Mouse (Mus musculus) lung, postnatal 0 days (tissue): ENCODE measurements around the gene H13. TPM values are rescaled to one million over a fixed set of nuclear protein-coding genes. Genes with fewer than 3 reads are reported as not detected.

Source experiments
- ATAC-seq: fragments of 200-750 bp; cut with Nextera tagmentation; 2 replicates; pipeline ENCODE4 v1.8.0; 2017; ENCODE audit warnings: moderate library complexity
- DNase-seq: peaks from one replicate; pipeline ENCODE4 v3.0.0-alpha.2; 2016; ENCODE audit warnings: low spot score
- H3K27ac ChIP-seq: fragments of 300-500 bp; sonication (generic); 2 replicates; pipeline ENCODE4 v1.5.1; 2014; ENCODE audit warnings: antibody characterized with exemption, mild to moderate bottlenecking, low read length, mixed read lengths
- H3K27me3 ChIP-seq: fragments of 300-500 bp; sonication (generic); replicated peaks from 2 replicates; pipeline ENCODE4 v1.6.1; 2014; ENCODE audit warnings: low read length, mixed read lengths; ENCODE audit not compliant: insufficient read depth
- H3K36me3 ChIP-seq: fragments of 300-500 bp; sonication (generic); 2 replicates; pipeline ENCODE4 v1.6.1; 2014; ENCODE audit warnings: low read length, mixed read lengths; ENCODE audit not compliant: insufficient read depth
- H3K4me1 ChIP-seq: fragments of 300-500 bp; sonication (generic); 2 replicates; pipeline ENCODE4 v1.6.1; 2014; ENCODE audit warnings: antibody characterized with exemption, low read depth, low read length, mixed read lengths; ENCODE audit not compliant: insufficient read depth
- H3K4me2 ChIP-seq: fragments of 300-500 bp; sonication (generic); replicated peaks from 2 replicates; pipeline ENCODE4 v1.6.1; 2014; ENCODE audit warnings: low read depth, mild to moderate bottlenecking, low read length, moderate library complexity, mixed read lengths
- H3K4me3 ChIP-seq: fragments of 300-500 bp; sonication (generic); 2 replicates; pipeline ENCODE4 v1.5.1; 2014; ENCODE audit warnings: low read depth, low read length
- H3K9ac ChIP-seq: fragments of 300-500 bp; sonication (generic); replicated peaks from 2 replicates; pipeline ENCODE4 v1.6.1; 2014; ENCODE audit warnings: low read depth, mild to moderate bottlenecking
- H3K9me3 ChIP-seq: fragments of 300-500 bp; sonication (generic); 2 replicates; pipeline ENCODE4 v1.6.1; 2016; ENCODE audit warnings: low read length, mixed read lengths
- CTCF ChIP-seq: IDR thresholded peaks from 2 replicates; pipeline ENCODE4 v1.5.1; 2016; ENCODE audit warnings: antibody characterized with exemption, mild to moderate bottlenecking
- EP300 ChIP-seq: IDR thresholded peaks from 2 replicates; pipeline ENCODE4 v1.6.1; 2016; ENCODE audit warnings: antibody characterized with exemption, mild to moderate bottlenecking, control low read depth
- WGBS: fragments of 180-500 bp; shearing (Covaris S2); extraction: QIAGEN DNeasy Blood & Tissue Kit; methylation state at CpG from one replicate; pipeline ENCODE4 v1.1.7; 2014; 5-methylcytosine and 5-hydroxymethylcytosine counted together
- polyA plus RNA-seq: library from polyadenylated mRNA; unstranded; fragments of >200 nt; fragmentation: Nextera tagmentation; extraction: Ambion mirVana; gene quantifications from 2 replicates; pipeline ENCODE4 v1.2.1, GENCODE M21; 2015

Gene H13
- 110 and 127 TPM in 2 replicates for polyA plus RNA-seq

DNA sequence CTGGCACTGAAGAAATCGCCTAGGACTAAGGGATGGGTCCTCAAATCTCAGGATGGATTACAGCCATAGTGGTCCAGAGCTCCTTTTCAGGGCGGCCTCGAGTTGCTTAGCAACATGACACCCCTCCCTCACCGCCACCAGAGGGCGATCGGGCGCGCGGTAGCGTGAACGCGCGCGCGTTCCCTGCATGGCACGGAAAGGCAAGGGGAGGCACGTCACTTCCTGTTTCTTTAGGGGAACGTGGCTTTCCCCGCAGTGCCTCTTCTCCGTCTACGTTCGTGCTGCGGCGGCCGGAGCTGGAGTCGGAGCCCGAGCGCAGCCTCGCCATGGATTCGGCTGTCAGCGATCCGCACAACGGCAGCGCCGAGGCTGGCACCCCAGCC lies at the start of gene H13:
H13 (plus strand) TSS at position 206 of the 383 bp plus-strand sequence.
- Histone ChIP-seq H3K27ac (peak within 1 kb of the TSS; percentile 86), H3K9ac (peak within 1 kb of the TSS; percentile 77), H3K36me3 (no peaks in the 10 kb centered on the region), H3K4me3 (peak within 1 kb of the TSS; percentile 80), H3K4me1 (peaks cover 26% of the 10 kb centered on the region), H3K9me3 (no peaks in the 10 kb centered on the region), H3K27me3 (no peaks in the 10 kb centered on the region), H3K4me2 (peak within 1 kb of the TSS; percentile 88)
- under 1% methylated on average over 35 of the region's 35 CpGs for WGBS
- TF ChIP-seq EP300 (no peak), CTCF (peak; percentile 99)
- ATAC-seq (peak; percentile 91), DNase-seq (peak; percentile 97)

DNA sequence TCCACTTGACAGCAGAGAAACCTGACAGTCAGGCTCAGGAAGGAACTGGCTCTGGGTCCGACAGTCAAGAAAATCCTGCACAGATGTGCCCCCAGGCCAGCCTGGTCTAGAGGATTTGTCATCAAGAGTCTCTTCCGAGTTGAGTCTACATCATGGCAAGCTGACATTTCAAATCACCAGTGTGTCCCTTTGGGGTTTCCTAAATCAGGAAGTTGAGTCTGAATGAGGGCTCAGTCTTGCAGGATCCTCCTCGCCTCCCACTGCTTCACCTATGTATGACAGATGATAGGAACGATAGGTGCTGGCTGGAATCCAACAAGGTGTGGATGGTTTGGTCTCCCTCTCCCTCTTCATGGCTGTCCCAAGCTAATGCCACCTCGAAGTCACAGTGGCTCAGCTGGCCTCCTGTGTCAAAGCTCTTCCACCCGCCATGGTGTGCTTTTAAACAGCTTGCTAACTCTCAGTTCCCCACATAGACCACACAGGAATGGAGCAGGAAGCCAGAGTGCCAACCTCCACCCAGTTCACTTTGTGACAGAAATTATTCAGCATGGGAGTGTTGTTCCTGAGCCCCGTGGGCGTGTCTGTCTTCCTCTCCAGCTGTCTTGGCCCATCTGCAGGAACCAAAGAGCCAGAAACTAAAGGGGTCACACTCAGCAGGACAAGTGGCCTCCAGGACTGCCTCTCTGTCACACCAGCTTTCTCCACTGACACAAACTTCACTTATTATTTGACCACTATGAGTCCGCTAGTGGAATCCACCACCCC lies 48.7 kb upstream of the H13 start:
- TF ChIP-seq EP300 (no peak), CTCF (no peak)
- Histone ChIP-seq H3K4me1 (no peaks in the 10 kb centered on the region), H3K9me3 (no peaks in the 10 kb centered on the region), H3K4me3 (no peak overlapping the region), H3K27me3 (no peaks in the 10 kb centered on the region), H3K4me2 (no peak overlapping the region), H3K9ac (no peak overlapping the region), H3K36me3 (no peaks in the 10 kb centered on the region), H3K27ac (no peak overlapping the region)
- ATAC-seq (peak; percentile 16; the same call in 1 of the 2 replicates), DNase-seq (peak; percentile 40)
- 58% methylated on average over 9 of the region's 9 CpGs for WGBS

DNA sequence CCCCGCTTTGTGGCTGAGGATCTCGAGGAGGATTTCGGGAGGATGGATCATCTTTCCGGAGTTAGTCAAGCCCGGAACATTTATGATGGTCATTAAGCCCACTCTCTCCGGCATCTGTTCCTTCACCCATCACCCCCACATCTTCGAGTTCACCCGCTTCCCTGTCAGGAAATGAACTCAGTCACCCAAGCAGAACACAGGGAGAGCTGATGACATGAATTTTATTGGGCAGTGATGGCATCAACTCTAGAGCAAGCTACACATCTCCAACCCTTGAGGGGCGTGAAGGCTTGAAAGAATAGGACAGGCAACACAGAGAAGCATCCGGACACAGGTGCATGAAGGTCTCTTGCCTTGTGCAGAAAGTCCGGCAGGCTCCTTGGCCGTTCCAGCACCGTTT lies 47.1 kb upstream of the H13 start:
- DNase-seq: no peak
- Histone ChIP-seq H3K27ac (no peak overlapping the region), H3K4me3 (no peak overlapping the region), H3K4me1 (no peaks in the 10 kb centered on the region), H3K9ac (no peak overlapping the region), H3K27me3 (no peaks in the 10 kb centered on the region), H3K4me2 (no peak overlapping the region), H3K9me3 (no peaks in the 10 kb centered on the region), H3K36me3 (no peaks in the 10 kb centered on the region)
- no peak for ATAC-seq
- no peak for TF ChIP-seq CTCF
- 79% methylated on average over 13 of the region's 13 CpGs for WGBS

DNA sequence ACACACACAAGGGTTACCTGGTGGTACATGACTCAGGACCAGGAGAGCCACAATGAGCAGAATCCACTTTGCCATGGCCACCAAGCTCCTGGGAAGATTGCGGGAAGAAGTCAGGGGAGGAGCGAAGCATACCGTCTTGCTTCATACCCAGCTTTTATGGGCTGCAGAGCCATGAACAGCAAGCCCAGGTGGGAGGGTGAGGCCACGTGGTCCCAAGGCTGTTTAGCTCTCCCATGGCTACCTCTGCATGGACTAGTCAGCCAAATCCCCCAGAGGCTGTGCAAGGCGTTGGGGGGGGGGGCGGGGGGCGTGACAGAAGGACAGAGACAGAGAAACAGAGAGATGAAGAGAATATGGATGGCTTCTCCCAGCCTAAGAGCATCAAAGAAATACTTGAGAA lies 46.3 kb upstream of the H13 start, which contains the start of gene Defb25:
Defb25 (minus strand) TSS at position 101 of the 400 bp plus-strand sequence.
- Histone ChIP-seq H3K36me3 (no peaks in the 10 kb centered on the region), H3K4me2 (no peak within 1 kb of the TSS), H3K27ac (no peak within 1 kb of the TSS), H3K4me3 (no peak within 1 kb of the TSS), H3K9me3 (no peaks in the 10 kb centered on the region), H3K27me3 (no peaks in the 10 kb centered on the region), H3K9ac (no peak within 1 kb of the TSS), H3K4me1 (no peaks in the 10 kb centered on the region)
- DNase-seq: no peak
- no peak for ATAC-seq
- no peak for TF ChIP-seq EP300
- no peak for TF ChIP-seq CTCF
- WGBS: 75% methylated on average over 7 of the region's 7 CpGs

DNA sequence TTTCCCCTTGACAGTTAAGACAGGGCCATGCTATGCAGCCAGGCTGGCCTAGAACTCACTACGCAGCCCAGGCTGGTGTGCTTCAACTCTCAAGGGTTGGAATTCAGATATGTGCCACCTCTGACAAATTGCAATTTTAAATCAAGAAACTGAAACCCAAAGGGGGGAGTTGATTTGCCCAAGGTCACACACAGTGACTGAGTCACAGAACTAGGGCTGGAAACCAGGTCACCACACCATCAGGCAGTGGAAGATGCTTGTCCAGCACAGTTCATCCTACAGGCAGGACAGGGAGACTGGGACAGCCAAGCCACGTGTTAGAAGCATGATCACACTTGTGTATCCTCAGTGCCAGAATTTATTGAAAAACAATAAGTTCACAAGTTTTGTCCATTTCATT lies 44.7 kb upstream of the H13 start:
- H3K4me2 ChIP-seq: no peak overlapping the region
- no peak overlapping the region for H3K9ac ChIP-seq
- no peaks in the 10 kb centered on the region for H3K27me3 ChIP-seq
- H3K4me3 ChIP-seq: no peak overlapping the region
- no peak overlapping the region for H3K27ac ChIP-seq
- H3K4me1 ChIP-seq: no peaks in the 10 kb centered on the region
- H3K9me3 ChIP-seq: no peaks in the 10 kb centered on the region
- ATAC-seq (no peak), DNase-seq (no peak)
- TF ChIP-seq CTCF (no peak), EP300 (no peak)
- H3K36me3 ChIP-seq: no peaks in the 10 kb centered on the region
- 85% methylated on average over 2 of the region's 2 CpGs for WGBS

DNA sequence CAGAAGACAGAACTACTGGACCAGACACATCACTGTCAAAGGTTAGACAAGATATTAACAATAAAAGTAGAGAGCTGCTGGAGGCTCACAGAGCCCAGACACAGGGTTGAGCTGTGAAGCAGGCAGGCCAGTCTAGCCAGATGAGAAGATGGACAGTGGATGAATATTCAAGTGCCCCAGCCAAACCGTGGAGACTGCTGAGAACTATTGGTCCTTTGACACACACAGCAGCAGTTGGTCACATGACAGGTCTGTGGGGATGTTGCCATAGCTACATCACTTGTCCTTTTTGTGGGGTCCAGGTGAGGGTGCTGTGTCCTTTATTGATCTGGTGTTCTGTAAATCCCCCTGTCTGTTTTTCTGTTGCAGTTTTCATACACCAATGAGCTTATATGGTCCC lies 44.0 kb upstream of the H13 start:
- no peak for TF ChIP-seq CTCF

More for the DNA sequence above, 44.0 kb upstream of the H13 start:
- WGBS: 13% methylated on average over 1 of the region's 1 CpGs
- H3K36me3 ChIP-seq: no peaks in the 10 kb centered on the region
- H3K4me1 ChIP-seq: no peaks in the 10 kb centered on the region
- H3K9me3 ChIP-seq: no peaks in the 10 kb centered on the region
- no peak for DNase-seq
- no peak overlapping the region for H3K4me2 ChIP-seq
- H3K27ac ChIP-seq: no peak overlapping the region
- no peak overlapping the region for H3K9ac ChIP-seq
- H3K27me3 ChIP-seq: no peaks in the 10 kb centered on the region
- no peak for ATAC-seq
- H3K4me3 ChIP-seq: no peak overlapping the region
